Mouse (Mus musculus): ENCODE measurements around the gene Ofd1. TPM values are rescaled to one million over a fixed set of nuclear protein-coding genes. Genes with fewer than 3 reads are reported as not detected.

The Ofd1 gene
- polyA plus RNA-seq (2021) = 17.9 TPM

DNA sequence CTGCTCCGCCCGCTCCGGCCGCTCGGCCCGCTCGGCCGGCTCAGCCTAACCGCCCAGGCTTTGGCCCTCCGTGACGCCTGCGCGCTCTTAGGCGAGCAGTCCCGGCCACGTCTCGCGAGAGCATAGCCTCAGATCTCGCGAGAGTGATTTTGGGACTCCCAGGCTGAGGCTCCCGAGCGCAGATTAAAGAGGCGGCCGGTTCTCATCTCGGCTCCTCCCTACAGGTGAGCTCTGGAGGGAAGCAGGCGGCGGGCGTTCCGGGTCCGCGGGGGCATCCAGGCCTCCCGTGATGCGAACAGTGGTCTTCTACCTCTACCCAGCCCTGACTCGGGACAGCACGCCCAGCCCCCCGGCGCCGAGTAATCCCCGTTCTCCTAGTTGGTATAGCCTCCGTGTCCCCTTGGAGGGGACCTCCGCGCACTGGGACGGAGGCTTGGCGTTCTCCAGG is at the start of gene Ofd1:
Ofd1 (minus strand) TSS at position 89 of the 448 bp plus-strand sequence.
- TF ChIP-seq CTCF (IDR thresholded peaks at IDR 0.05) = no peak
- H3K27me3 ChIP-seq = peaks cover 5% of the 10 kb centered on the region
- DNase-seq (ENCODE audit: low read depth, low spot score) = peak; percentile 19
- in situ Hi-C loops (cut with MboI; ENCODE audit: low pct_unique_long_range_greater_than_20kb) = loop anchor here (25.0 kb wide), 1 partner anchor 1903 kb away; no protein-coding TSS in a partner anchor
- ChIA-PET CTCF (no interaction called here), POLR2A (no interaction called here)
- peak; percentile 88 for ATAC-seq

DNA sequence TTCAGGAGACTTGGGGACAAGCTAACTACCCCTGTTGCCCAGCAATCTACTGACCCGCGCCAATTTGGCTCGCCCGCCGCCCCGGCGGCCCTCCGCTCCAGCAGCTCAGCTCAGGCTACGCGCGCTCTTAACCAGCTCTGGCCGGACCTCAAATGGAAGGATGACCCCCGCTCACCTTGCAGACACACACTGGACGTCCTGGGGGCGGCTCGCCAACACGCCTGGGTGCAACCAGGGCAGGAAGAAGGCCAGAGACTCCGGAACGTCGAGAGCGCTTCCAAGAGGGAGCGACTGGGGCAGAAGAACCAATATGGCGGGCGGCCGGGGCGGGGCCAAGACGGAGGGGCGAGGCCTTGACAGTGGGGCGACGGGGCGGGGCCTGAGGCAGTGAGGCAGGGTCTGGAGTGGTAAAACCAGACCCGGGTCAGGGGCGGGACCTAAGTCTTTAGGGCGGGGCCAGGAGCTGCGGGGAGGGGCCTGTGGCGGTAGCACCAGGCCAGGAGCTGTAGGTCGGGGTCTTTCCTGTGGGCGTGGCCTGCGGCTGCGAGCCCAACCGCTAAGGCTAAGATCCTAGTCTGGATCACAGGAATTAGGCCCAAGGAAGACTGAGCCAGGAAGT is 39.0 kb upstream of the Ofd1 start, which contains the start of gene Rab9:
Rab9 (minus strand) TSS at position 503 of the 619 bp plus-strand sequence.
- ATAC-seq (peak; percentile 98), DNase-seq (ENCODE audit: low read depth, low spot score) (no peak)
- POLR2A ChIA-PET = interaction anchor here (1.0 kb wide), 1 partner anchor 40 kb away, joined by 4 read pairs; no protein-coding TSS in a partner anchor
- in situ Hi-C loops (cut with MboI; ENCODE audit: low pct_unique_long_range_greater_than_20kb) = no loop called here
- no peak for TF ChIP-seq CTCF (IDR thresholded peaks at IDR 0.05)
- CTCF ChIA-PET = no interaction called here
- no peaks in the 10 kb centered on the region for H3K27me3 ChIP-seq

- ATAC-seq (peak; percentile 13), DNase-seq (ENCODE audit: low read depth, low spot score) (no peak)
- TF ChIP-seq CTCF (IDR thresholded peaks at IDR 0.05) = no peak
- CTCF ChIA-PET = no interaction called here
- H3K27me3 ChIP-seq = peaks cover 3% of the 10 kb centered on the region
- in situ Hi-C loops (cut with MboI; ENCODE audit: low pct_unique_long_range_greater_than_20kb) = no loop called here
- POLR2A ChIA-PET = interaction anchor here (1.0 kb wide), 1 partner anchor 39 kb away, joined by 4 read pairs; no protein-coding TSS in a partner anchor
Observed at GRCm38 (mm10) chrX:166478631-166479364, 38.3 kb upstream of the Ofd1 start.

- TF ChIP-seq CTCF (IDR thresholded peaks at IDR 0.05) = no peak
- no peak for DNase-seq (ENCODE audit: low read depth, low spot score)
- CTCF ChIA-PET = no interaction called here
- ATAC-seq = no peak
- peaks cover 6% of the 10 kb centered on the region for H3K27me3 ChIP-seq
- POLR2A ChIA-PET = no interaction called here
- in situ Hi-C loops (cut with MboI; ENCODE audit: low pct_unique_long_range_greater_than_20kb) = no loop called here
Observed at GRCm38 (mm10) chrX:166477393-166477792, 36.9 kb upstream of the Ofd1 start.

DNA sequence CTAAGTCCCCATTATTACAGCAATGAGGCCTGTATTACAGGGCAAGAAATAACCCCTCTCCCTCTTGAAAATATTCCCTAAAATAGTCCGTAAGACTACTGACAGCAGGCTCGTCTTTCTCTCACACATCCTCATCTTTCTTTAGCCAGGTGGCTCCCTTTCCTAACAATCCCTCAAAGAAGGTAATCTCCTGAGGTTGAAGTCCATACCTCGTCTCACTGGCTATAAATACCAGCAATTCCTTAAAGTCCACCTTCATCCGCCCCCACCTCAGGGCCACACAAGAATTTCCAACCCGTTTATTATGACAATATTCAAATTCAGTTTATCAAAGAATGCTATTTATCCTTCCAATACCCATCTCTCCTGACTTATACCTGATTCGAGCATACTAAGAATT is 32.1 kb upstream of the Ofd1 start:
- TF ChIP-seq CTCF (IDR thresholded peaks at IDR 0.05) = no peak
- ATAC-seq (no peak), DNase-seq (ENCODE audit: low read depth, low spot score) (no peak)
- in situ Hi-C loops (cut with MboI; ENCODE audit: low pct_unique_long_range_greater_than_20kb) = loop anchor here (5.0 kb wide), 1 partner anchor 85 kb away; no protein-coding TSS in a partner anchor
- peaks cover 6% of the 10 kb centered on the region for H3K27me3 ChIP-seq
- ChIA-PET CTCF (no interaction called here), POLR2A (no interaction called here)

GRCm38 (mm10) chrX:166468321-166468720 is 27.8 kb upstream of the Ofd1 start:
- DNase-seq (ENCODE audit: low read depth, low spot score) = no peak
- no peak for TF ChIP-seq CTCF (IDR thresholded peaks at IDR 0.05)
- peaks cover 3% of the 10 kb centered on the region for H3K27me3 ChIP-seq
- in situ Hi-C loops (cut with MboI; ENCODE audit: low pct_unique_long_range_greater_than_20kb) = no loop called here
- ATAC-seq = no peak
- POLR2A ChIA-PET = no interaction called here
- CTCF ChIA-PET = no interaction called here

- ChIA-PET CTCF (interaction anchor here (1.3 kb wide), 1 partner anchor 39 kb away, joined by 3 read pairs; no protein-coding TSS in a partner anchor), POLR2A (no interaction called here)
- in situ Hi-C loops (cut with MboI; ENCODE audit: low pct_unique_long_range_greater_than_20kb) = no loop called here
- no peak for DNase-seq (ENCODE audit: low read depth, low spot score)
- ATAC-seq = no peak
- H3K27me3 ChIP-seq = peaks cover 7% of the 10 kb centered on the region
- no peak for TF ChIP-seq CTCF (IDR thresholded peaks at IDR 0.05)
Observed at GRCm38 (mm10) chrX:166455525-166455924, 15.0 kb upstream of the Ofd1 start.

GRCm38 (mm10) chrX:166454331-166454730 is 13.8 kb upstream of the Ofd1 start:
- POLR2A ChIA-PET = no interaction called here
- ATAC-seq (no peak), DNase-seq (ENCODE audit: low read depth, low spot score) (no peak)
- H3K27me3 ChIP-seq = peaks cover 7% of the 10 kb centered on the region
- in situ Hi-C loops (cut with MboI; ENCODE audit: low pct_unique_long_range_greater_than_20kb) = no loop called here
- peak; percentile 29 for TF ChIP-seq CTCF (IDR thresholded peaks at IDR 0.05)
- CTCF ChIA-PET = no interaction called here

GRCm38 (mm10) chrX:166453532-166453931 is 13.0 kb upstream of the Ofd1 start:
- DNase-seq (ENCODE audit: low read depth, low spot score) (no peak), ATAC-seq (no peak)
- no peak for TF ChIP-seq CTCF (IDR thresholded peaks at IDR 0.05)
- H3K27me3 ChIP-seq = peaks cover 7% of the 10 kb centered on the region
- ChIA-PET POLR2A (no interaction called here), CTCF (no interaction called here)
- in situ Hi-C loops (cut with MboI; ENCODE audit: low pct_unique_long_range_greater_than_20kb) = no loop called here

GRCm38 (mm10) chrX:166444552-166444951 is 4.0 kb upstream of the Ofd1 start:
- in situ Hi-C loops (cut with MboI; ENCODE audit: low pct_unique_long_range_greater_than_20kb) = loop anchor here (25.0 kb wide), 1 partner anchor 1907 kb away; no protein-coding TSS in a partner anchor
- no peak for DNase-seq (ENCODE audit: low read depth, low spot score)
- ChIA-PET CTCF (no interaction called here), POLR2A (no interaction called here)
- H3K27me3 ChIP-seq = peaks cover 5% of the 10 kb centered on the region
- ATAC-seq = no peak
- no peak for TF ChIP-seq CTCF (IDR thresholded peaks at IDR 0.05)

- H3K27me3 ChIP-seq = peaks cover 8% of the 10 kb centered on the region
- no peak for TF ChIP-seq CTCF (IDR thresholded peaks at IDR 0.05)
- no peak for DNase-seq (ENCODE audit: low read depth, low spot score)
- in situ Hi-C loops (cut with MboI; ENCODE audit: low pct_unique_long_range_greater_than_20kb) = loop anchor here (25.0 kb wide), 1 partner anchor 1903 kb away; no protein-coding TSS in a partner anchor
- peak; percentile 40 for ATAC-seq
- ChIA-PET CTCF (no interaction called here), POLR2A (interaction anchor here (1.0 kb wide), 1 partner anchor 39 kb away, joined by 4 read pairs; the partner anchor contains the start of gene Rab9)
Observed at GRCm38 (mm10) chrX:166440036-166440615, 378 bp downstream of the Ofd1 start, which contains the start of gene Trappc2. TSS of gene Trappc2 (plus strand) at chrX:166440574.

All from Patski (cell line).